Mouse (Mus musculus) A20 (cell line): ENCODE measurements around the gene Zfp575.

Experiments used
- DNase-seq: peaks from one replicate; pipeline ENCODE4 v3.0.0-alpha.2; 2011; ENCODE audit warnings: low read depth, low spot score

Zfp575 gene

GRCm38 (mm10) chr7:24605561-24605960 lies 18.1 kb upstream of the Zfp575 start:
- no peak for DNase-seq

- peak; percentile 87 for DNase-seq
These were observed 13.6 kb upstream of the Zfp575 start for GRCm38 (mm10) chr7:24600941-24601597.

DNA sequence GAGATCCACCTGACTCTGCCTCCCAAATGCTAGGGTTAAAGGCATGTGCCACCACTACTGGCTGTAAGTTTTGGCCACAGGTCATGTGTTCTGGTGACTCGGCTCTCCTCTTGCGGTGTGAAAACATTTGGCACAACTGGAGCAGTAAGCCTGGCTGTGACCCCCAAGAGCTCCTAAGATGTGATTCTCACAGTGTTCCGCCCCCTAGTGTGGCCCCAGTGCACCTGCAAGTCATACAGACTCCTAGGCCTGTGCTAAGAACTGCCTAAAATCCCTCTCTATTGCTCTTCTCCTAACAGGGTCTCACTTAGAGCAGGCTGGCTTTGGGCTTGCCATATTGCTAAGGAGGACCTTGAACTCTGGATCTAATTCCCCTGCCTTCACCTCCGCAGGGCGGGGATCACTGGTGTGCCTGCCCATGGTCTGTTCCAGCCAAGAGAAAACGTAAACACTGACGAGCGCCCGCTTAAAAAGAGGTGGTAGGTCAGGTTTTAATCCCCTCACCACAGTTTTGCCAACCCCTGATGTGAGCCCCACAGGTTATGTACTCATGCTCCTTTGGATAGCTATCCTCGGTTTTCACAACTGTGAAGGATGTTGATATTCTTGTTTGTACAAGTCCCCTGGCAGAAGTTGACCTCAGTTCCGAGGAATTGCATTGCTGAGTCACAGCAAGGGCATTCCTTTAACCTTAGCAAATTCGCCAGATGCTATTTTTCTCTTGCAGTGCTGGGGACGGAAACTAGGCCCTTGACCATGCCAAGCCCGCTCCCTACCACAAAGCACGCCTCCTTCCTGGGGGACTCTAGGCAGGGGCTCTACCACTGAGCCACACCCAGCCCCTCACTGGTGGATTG lies 12.0 kb upstream of the Zfp575 start:
- peak; percentile 50 for DNase-seq

- DNase-seq = no peak
These were observed 10.7 kb upstream of the Zfp575 start for GRCm38 (mm10) chr7:24598121-24598520.

- DNase-seq = no peak
These were observed 8.0 kb upstream of the Zfp575 start for GRCm38 (mm10) chr7:24595464-24595863.

GRCm38 (mm10) chr7:24594309-24594803 lies 6.9 kb upstream of the Zfp575 start:
- no peak for DNase-seq

DNA sequence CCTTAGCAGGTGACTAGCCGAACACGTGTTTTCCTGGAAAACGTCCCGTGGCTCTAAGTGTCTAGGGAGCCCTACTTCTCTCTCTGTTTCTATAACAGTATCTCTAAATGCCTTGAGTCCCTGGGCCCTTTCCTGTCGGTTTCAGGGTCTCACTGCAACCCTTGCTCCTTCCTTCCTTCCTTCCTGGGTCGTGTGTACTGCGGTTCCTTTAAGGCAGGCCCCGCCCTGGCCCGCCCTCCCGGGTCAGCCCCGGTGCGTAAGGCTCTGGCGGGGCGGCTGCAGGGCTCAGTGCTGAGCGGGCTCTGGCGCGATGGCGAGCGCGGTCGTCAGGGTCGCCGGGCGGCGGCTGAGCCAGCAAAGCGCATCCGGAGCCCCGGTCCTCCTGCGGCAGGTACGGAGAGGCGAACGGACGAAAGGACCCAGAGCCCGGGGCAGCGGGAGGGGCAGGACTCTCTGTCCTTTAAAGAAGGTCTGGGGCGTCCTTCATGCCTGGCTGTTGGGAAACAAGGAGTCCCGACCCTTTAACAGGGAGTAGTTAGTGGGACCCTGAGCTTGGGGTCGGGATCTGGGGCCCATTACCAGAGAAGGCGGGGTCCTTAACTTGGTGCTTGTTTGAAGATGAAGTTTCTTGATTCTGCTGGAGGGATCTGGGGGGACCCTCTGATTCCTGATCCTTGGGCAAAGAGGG lies 6.3 kb upstream of the Zfp575 start:
- DNase-seq = peak; percentile 87

GRCm38 (mm10) chr7:24592781-24593180 lies 5.3 kb upstream of the Zfp575 start:
- DNase-seq = no peak

GRCm38 (mm10) chr7:24592163-24592562 lies 4.7 kb upstream of the Zfp575 start:
- no peak for DNase-seq

DNA sequence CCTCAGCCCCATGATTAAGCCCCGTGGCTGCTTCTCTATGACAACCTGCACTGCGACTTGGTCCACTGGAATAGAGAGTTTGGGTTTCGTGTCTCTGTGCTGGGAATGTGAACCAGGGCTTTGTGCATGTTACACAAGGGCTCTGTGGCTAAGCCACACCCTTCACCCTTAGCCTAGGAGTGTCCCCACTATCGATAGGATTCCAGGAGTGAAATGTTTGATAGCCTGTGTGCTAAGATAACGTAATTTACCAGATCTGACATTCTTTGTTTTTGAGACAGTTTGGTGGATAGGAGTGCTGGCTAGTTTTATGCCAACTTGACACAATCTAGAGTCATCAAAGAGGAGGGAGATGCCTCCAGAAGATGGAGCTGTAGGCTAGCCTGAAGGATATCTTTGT lies 4.3 kb upstream of the Zfp575 start:
- peak; percentile 46 for DNase-seq

GRCm38 (mm10) chr7:24588336-24588735 lies 895 bp upstream of the Zfp575 start:
- no peak for DNase-seq

DNA sequence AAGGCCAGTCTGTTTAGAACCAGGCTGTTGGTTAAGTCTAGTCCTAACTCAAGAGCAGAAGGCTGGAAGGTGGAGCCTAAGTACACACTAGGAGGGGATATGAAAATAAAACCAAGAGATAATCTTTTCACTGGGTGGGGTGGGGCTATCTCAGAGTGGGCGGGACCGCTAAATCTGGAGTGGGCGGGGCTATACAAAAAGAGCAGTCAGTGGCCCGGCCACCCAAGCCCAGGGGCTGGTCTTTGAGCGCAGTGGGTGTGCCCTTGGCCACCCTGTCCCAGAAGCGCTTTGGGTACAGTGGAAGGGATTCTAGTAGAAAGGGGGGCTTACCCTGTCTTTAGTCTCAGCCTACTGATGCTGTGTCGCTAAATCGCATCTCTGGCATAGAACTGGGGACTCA lies 613 bp downstream of the Zfp575 start:
- DNase-seq = no peak

DNA sequence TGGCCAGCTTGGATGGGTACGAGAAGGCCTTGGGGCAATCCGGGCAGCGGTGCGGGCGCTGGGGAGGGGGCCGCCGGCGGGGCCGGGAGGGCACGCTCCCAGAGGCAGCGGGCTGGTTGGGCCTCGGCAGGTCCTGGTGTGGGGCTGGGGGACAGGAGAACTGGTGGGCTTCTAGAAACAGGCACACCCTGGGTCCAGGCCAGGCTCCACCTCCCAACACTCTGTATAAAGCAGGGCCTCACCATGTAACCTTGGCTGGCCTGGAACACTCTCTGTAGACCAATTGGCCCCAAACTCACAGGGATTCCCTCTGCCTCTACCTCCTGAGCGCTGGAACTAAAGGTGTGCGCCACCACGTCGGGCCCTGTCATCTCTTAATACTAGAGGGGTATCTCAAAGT lies 1.4 kb downstream of the Zfp575 start:
- no peak for DNase-seq

GRCm38 (mm10) chr7:24584876-24585275 lies 2.6 kb downstream of the Zfp575 start:
- no peak for DNase-seq

- DNase-seq = no peak
These were observed 9.6 kb downstream of the Zfp575 start for GRCm38 (mm10) chr7:24577811-24578210.

- DNase-seq = no peak
These were observed 13.1 kb downstream of the Zfp575 start for GRCm38 (mm10) chr7:24574224-24574796.

DNA sequence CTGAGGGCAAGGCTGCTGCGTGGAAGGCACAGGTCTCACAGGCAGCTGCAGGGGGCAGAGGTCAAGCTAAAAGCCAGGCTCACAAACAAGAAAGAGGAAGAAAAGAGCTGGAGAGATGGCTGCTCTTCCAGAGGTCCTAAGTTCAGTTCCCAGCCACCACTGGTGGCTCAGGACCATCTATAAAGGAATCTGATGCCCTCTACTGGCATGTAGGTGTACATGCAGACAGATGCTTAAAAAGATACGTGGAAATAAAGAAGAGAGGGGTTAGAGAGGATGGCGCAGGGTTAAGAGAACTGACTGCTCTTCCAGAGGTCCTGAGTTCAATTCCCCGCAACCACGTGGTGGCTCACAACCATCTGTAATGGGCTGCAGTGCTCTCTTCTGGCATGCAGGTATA lies 15.0 kb downstream of the Zfp575 start:
- peak; percentile 55 for DNase-seq

DNA sequence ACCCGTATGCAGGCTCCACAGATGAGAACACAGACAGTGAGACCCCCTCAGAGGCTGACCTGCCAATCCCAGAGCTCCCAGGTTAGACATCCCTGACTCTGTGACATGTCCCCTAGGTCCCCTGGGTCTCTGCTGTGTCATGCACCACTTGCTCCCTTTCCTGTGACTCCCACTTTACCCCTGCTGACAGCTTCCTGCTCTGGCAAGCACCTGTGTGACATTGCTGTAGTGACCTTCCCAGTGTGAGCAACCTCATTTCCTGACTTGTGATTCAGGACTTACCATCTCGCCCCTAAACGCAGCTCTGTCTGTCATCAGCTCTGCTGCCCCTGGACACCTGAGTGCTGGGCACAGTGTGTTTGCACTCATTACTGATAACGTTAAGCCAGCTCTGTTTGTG lies 16.4 kb downstream of the Zfp575 start:
- no peak for DNase-seq

GRCm38 (mm10) chr7:24568512-24568911 lies 18.9 kb downstream of the Zfp575 start:
- DNase-seq = no peak

GRCm38 (mm10) chr7:24566206-24566605 lies 21.2 kb downstream of the Zfp575 start:
- DNase-seq = no peak

DNA sequence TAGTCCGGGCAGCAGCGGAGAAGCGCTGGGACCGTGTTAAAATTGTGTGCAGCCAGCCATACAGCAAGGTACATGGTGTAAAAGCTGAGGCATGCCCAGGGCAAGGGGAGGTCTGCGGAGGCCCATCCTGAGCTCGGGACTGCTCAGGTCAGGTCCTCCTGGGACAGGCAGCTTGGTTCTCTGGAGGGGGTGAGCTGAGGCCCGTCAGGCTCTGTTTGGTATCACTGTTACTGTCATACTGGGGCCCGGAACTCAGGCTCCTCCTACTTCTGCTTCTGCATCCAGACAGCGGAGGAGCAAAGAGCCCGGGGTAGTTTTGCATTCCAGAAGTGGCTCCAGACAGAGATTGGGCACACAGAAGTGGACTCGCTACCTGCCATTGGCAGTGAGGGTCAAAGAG lies 21.8 kb downstream of the Zfp575 start:
- peak; percentile 64 for DNase-seq
